Mouse (Mus musculus) liver, adult (tissue): ENCODE data around the gene St8sia4.

Source experiments
- GATA4 ChIP-seq: IDR thresholded peaks from 2 replicates; pipeline ENCODE4 v1.6.1; 2014; ENCODE audit warnings: mild to moderate bottlenecking, low read length; ENCODE audit not compliant: insufficient replicate concordance

St8sia4 gene

DNA sequence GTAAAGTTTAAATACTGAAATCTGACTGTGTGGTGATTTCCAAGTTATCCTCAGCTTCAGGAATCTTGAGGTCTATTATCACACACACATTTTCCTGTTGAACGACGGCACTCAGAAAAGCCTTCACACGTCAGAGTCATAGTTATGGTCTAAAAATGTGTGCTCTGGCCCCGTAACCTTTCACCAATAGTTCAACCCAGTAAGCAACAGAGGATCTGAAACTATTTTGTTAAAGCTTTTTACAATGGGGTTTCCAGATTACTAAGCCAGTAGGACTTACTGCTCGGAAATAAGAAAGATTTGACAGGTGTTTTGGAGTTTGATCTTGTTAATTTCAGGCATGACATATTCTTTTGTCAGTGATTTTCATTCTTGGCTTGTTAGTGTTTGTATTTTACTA, 43.0 kb downstream of the St8sia4 start:
- no peak for TF ChIP-seq GATA4

DNA sequence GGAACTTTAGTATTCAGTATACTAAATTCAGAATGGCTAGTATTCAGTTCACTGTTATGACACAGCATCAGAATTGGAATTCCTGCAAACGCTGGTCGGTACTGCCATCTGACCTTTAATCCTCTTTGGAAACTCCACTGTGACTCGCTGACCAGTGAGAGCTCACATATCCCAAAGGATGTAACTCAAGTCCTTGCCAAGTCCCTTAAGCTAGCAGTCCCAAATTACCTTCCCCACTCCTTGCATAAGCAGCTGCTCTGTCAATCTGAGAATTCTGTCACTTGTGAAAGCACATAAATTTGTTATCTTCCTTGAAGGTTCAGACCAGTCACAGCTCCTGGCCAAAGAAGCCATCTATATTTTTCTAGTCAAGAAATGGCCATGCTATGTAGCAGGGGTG, 48.7 kb downstream of the St8sia4 start:
- no peak for TF ChIP-seq GATA4

DNA sequence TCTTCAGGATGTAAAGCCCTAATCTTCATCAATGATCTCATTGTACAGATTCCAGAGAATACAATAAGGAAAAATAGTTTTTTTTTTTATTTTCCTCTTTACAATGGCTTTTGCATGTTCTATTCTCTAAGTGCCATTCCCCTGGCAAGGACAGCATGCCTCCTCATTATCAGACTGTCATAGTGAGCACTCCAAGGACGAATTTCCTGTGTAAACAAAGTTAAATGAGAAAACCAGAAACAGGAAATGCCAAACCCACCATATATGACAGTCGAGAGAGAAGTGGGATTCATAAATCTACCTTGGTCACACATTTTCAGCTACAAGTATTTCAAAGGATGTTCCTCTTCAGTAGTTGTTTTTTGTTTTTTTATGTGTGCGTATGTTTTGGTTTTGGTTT, 49.2 kb downstream of the St8sia4 start:
- no peak for TF ChIP-seq GATA4

DNA sequence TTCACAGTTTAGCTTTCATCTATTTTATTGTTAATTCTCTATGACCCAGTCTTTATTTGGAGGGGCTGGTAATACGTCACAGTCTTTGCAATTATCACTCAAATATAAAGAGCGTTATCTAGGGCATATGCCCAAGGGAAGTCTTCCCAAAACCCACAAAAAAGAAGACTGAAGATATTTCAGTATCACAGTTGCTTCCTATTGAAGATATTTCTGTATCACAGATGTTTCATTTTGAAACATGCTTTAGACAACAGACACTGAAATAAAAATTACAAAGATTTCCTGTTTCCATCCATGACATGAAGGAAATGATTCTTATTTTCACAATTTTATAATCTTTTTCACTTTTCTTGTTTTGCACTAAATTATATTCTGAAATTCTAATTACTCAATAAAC, 57.4 kb downstream of the St8sia4 start:
- no peak for TF ChIP-seq GATA4

DNA sequence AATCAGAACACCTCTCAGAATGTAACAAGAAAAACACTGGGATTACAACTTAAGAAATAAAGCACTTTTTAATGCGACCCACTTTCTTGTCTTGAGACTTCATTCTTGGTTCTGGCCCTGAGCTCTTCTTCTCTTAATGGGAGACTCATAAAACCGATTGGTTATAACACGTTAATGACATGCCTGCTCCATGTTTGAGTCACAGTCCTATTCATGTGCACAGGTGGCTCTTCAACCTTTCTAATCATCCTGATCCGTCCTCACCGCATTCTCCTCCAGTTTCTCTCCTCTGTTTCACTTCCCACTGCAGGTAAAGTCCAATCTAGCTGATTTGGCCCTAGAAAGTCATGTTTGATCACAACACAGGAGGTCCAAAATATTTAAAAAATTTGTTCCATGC, 58.3 kb downstream of the St8sia4 start:
- TF ChIP-seq GATA4: no peak

DNA sequence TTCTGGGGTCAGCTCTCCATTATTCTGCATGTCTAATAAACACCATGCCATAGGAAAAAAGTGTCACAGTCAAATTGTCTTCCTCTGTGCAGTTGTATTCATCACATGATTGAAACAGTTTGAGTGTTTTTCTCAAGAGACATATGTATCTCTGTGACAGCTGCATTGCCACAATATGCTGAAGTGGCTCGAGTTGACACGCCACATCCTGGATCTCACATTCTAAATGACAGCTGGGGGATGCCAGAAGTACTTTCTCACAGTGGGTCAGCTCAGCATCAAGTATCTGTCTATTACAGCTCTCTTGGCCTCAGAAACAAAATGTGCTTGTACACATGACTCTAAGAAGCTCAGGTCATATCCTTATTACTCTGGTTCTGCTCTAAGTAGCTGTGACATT, 61.9 kb downstream of the St8sia4 start:
- TF ChIP-seq GATA4: no peak

DNA sequence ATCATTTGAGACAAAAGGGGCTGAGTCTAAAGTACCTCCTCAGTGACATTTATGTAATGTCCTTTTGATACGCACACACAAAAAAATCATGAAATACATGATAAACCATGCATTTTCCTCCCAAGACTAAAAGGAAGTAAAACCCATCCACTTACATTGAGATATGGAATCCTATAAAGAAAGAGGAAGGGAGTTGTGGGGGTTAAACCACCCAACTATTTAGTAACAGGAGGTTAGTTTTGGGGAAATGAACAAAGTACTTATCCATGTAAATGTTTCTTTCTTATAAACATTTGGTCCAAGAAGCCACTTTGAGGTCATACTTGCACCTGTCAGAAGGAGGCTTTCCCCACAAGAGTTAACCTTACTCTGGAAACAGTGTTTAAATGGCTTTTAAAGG, 69.3 kb downstream of the St8sia4 start:
- no peak for TF ChIP-seq GATA4

DNA sequence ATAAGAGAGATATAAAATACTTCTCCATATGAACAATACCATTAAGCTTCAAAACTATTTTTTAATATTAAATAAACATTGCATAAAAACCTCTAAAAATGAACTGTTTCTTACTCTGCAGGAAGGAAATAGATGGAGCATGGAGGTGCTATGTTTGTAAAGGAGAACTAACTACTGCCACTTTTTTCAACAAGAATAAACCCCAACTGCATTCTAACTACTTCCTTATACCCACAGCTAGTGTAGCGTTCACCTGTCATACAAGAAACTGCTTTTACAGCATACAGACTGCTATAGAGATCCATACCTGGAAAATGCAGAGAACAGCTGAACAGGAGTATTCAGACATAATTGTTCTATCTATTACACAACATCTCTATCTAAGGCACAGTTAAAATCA, 70.5 kb downstream of the St8sia4 start:
- no peak for TF ChIP-seq GATA4

DNA sequence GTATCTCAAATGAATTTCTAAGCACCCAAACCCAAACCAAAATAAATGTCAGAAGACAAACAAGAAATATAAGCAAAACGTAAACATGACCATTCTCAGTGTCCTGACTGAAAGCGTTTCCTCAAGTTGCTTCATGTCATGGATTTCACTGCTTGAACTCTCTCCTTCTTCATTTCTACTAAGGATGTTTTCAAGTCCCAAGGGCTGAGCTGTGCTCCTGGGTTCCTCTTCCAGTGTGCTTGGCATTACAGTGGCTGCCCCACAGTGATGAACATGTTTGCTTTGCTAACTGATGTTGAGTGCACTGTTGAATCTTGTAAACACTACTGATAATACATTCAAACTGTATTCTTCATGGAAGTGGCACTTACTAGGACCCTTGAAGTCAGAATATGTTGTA, 76.3 kb downstream of the St8sia4 start:
- TF ChIP-seq GATA4: no peak

DNA sequence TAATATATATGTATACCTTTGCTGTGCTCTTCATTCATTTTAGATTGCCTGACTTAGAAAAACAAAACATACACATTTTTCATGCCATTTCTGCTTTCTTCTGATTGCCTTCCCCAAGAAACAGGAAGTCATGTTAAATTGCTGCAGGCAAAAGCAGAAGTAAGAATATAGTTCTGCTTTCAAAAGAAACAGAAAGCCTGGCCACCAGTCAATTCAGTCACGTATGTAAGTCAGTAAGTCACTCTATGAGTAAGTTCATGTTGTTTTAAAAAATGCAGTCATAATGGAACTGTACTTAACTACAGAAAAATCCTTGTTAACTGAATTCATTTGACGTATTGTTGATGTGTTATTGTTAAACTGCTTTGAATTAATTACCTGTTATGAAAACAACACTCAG, 77.3 kb downstream of the St8sia4 start:
- no peak for TF ChIP-seq GATA4

DNA sequence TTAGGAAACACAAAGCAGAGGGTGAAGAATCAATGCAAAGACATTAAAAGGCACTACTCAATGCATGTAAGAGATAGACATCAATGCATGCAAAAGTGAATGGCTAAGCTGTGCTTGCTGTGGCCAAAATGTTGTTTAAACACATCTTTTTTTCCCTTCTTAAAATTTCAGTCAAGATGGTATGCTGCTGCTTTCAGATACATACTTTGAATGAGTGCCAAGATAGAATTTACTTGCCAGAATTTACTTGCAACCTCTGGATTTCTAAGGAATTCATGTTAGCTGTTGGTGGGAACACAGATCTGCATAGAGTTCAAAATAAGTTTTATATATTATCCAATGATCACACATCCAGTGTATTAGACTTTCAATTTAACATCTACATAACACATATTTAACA, 77.9 kb downstream of the St8sia4 start:
- TF ChIP-seq GATA4: no peak

DNA sequence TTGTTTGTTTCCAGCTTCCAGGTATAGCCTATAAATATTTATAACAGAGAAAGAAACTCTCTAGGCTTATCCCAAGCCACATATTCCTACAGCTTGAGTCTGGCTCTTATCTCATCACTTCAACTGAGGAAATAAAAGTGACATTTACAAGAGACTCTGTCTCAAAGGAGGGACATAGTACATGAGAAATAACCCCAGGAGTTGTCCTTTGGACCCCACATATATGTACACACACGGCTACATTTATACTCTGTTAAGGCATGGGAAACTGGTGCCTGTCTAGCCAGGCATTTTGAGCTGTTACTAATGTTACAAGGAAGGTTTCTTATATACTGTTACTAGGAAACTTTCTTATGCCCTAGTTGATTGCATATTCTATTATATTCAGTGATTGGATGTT, 84.1 kb downstream of the St8sia4 start:
- TF ChIP-seq GATA4: no peak

DNA sequence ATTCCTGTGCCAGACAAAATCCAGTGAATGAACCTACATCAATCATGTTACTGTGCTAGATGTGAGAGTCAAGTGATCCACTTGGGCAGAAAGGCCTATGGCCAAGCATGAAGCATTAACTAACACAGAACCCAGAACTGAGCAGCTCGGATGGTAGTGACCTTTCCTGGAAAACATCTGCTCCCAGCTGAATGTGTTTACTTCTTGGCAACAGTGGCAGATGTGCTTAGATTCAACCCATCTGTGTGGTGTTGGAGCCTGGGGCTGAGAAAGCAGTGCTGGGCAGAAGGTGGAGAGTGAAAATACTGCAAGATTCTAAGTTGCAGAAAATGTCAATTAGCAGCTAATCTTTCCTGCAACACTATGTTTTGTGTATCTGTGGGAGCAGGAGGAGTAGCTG, 85.1 kb downstream of the St8sia4 start:
- no peak for TF ChIP-seq GATA4

DNA sequence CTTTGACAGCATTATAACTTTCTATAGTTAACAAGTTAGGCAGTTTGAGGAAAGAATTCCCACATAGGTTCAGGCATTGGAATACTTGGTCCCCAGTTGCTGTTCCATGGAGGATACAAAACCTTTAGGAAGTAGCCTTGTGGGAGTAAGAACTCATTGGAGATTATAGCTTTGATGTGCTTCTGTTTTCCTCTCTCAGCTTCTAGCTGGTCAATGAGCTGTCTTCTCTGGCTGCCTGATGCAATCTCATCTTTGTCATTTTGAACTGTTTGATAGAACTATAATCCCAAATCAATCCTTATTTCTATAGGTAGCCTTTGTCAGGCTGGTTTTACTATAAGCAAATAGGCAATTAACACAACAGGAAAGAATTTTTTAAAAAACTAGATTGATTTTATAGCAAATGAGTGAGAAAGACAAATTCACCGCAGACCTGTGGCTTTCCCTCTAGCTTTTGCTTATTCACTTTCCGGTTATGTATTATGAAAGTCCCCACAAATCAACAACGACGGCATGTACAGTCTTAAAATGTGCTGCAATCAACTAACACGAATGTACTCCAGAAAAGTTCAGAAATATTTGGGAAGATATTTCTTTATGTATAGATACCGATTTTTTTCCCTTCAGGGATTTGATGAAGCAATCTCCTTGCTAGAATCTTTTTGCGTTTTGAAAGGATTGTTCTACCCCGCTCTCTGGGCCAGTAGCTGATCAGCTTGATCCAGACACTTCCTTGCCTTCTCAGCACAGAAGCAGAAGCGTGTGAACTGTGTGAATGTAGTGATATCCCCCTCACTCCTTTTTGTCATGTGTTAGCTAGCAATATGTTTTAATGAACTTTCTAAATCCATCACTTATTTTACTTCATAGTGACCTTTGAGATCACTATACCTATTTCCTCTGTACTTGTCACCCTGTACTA, 94.5 kb downstream of the St8sia4 start:
- no peak for TF ChIP-seq GATA4

DNA sequence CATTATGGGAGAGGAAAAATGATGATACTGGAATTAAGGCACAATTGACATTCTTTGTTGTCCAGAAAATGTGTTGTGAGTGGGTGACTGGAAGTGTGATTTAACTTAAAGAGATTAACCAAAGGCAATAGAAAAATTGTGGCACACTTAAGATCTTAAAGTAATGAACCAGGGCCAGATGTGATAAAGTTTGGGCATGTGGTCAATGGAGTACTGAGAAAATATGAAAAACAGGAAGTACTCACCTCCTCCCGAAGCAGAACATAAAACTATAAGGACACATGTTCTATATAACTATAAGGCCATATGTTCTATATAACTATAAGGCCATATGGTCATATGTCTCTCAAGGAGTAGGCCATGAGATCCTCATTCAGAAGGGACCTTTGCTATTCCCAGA, 96.3 kb downstream of the St8sia4 start:
- no peak for TF ChIP-seq GATA4

DNA sequence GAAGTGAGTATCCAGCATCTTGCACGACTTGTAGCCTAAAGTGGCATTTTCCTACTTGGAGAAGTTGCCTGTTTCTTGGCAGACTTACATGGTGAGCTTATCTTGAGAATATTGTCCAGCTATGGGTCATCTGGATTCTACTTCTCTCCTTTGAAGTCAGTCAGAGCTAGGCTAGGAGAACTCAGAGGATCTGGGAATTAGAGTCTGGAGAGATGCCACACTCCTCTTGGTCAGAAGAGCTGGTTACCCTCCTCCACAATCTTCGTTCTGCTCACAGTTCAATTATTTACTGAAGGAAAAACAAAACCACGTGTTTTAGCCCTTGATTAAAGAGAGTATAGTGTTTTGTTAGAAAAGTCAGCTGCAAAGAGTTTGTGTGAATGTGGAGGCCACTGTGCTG, 125.9 kb downstream of the St8sia4 start:
- TF ChIP-seq GATA4: no peak
